Mouse (Mus musculus) heart, embryonic 11.5 days (tissue): ENCODE measurements at regions not wholly inside any gene's neighbourhood (a gene's known extent, or its start where the extent isn't known, plus 50 kb on each side); places are given as distances from the start of the nearest gene placed in this dataset.

Experiments
- ATAC-seq: fragments of 200-750 bp; cut with Nextera tagmentation; replicated peaks from 2 replicates; pipeline ENCODE4 v1.8.0; 2017; ENCODE audit warnings: moderate library complexity; ENCODE audit not compliant: insufficient number of reproducible peaks, low FRiP score, low TSS enrichment
- H3K27ac ChIP-seq: fragments of 300-500 bp; sonication (generic); 2 replicates; pipeline ENCODE4 v1.5.1; 2014; ENCODE audit warnings: mild to moderate bottlenecking, low read depth, low read length
- H3K27me3 ChIP-seq: fragments of 300-500 bp; sonication (generic); 2 replicates; pipeline ENCODE4 v1.6.1; 2014; ENCODE audit warnings: mild to moderate bottlenecking, low read length, mixed read lengths; ENCODE audit not compliant: control insufficient read depth, insufficient read depth
- H3K36me3 ChIP-seq: fragments of 300-500 bp; sonication (generic); 2 replicates; pipeline ENCODE4 v1.6.1; 2014; ENCODE audit warnings: mild to moderate bottlenecking, low read length, moderate library complexity, mixed read lengths; ENCODE audit not compliant: control insufficient read depth, insufficient read depth
- H3K4me1 ChIP-seq: fragments of 300-500 bp; sonication (generic); 2 replicates; pipeline ENCODE4 v1.6.1; 2014; ENCODE audit warnings: low read length; ENCODE audit not compliant: control insufficient read depth, insufficient read depth
- H3K4me2 ChIP-seq: fragments of 300-500 bp; sonication (generic); 2 replicates; pipeline ENCODE4 v1.6.1; 2014; ENCODE audit warnings: mild to moderate bottlenecking, moderate library complexity
- H3K4me3 ChIP-seq: fragments of 300-500 bp; sonication (generic); 2 replicates; pipeline ENCODE4 v1.5.1; 2014; ENCODE audit warnings: low read depth, low read length
- H3K9ac ChIP-seq: fragments of 300-500 bp; sonication (generic); 2 replicates; pipeline ENCODE4 v1.6.1; 2014; ENCODE audit warnings: mild to moderate bottlenecking, low read depth, low read length, moderate library complexity
- H3K9me3 ChIP-seq: fragments of 300-500 bp; sonication (generic); replicated peaks from 2 replicates; pipeline ENCODE4 v1.6.1; 2016; ENCODE audit warnings: low read length; ENCODE audit not compliant: control insufficient read depth
- WGBS: fragments of 180-500 bp; shearing (Covaris S2); extraction: QIAGEN DNeasy Blood & Tissue Kit; methylation state at CpG from one replicate; pipeline ENCODE4 v1.1.7; 2014; ENCODE audit not compliant: insufficient replicate concordance; 5-methylcytosine and 5-hydroxymethylcytosine counted together

- Histone ChIP-seq H3K27me3 (no peaks in the 10 kb centered on the region), H3K4me3 (no peak overlapping the region), H3K4me2 (no peak overlapping the region), H3K4me1 (no peaks in the 10 kb centered on the region), H3K9ac (no peak overlapping the region), H3K27ac (no peak overlapping the region), H3K36me3 (no peaks in the 10 kb centered on the region), H3K9me3 (no peaks in the 10 kb centered on the region)
- 77% methylated on average over 5 of the region's 5 CpGs for WGBS
- no peak for ATAC-seq
These were observed 522.2 kb upstream of the Slc5a7 start for GRCm38 (mm10) chr17:54821059-54821458.

DNA sequence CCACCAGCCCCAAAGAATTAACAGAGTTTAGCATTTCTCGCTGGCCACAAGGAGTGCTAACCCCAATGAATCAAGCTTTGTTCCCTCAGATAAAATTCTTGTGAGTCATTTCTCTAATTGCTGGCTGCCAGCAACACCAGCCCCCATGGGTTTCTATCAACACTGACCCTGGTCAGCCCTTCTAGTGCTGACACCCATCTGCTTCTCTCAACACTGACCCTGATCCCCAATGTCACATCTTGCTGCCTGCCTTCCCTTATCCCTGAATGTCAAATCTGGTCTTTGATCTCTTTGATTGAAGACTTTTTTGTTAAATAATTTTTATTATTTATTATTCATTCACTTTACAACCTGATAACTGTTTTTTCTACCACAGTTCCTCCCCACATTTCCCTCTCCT, 554.8 kb upstream of the Slc5a7 start:
- H3K9ac ChIP-seq, result no peak overlapping the region
- no peak for ATAC-seq
- H3K4me1 ChIP-seq, result no peaks in the 10 kb centered on the region
- H3K27ac ChIP-seq, result no peak overlapping the region
- H3K27me3 ChIP-seq, result no peaks in the 10 kb centered on the region
- no peaks in the 10 kb centered on the region for H3K9me3 ChIP-seq
- no peak overlapping the region for H3K4me3 ChIP-seq
- no peaks in the 10 kb centered on the region for H3K36me3 ChIP-seq
- WGBS, result 32% methylated on average over 1 of the region's 1 CpGs
- no peak overlapping the region for H3K4me2 ChIP-seq

- Histone ChIP-seq H3K4me3 (no peak overlapping the region), H3K36me3 (no peaks in the 10 kb centered on the region), H3K9ac (no peak overlapping the region), H3K4me2 (no peak overlapping the region), H3K27me3 (no peaks in the 10 kb centered on the region), H3K27ac (no peak overlapping the region), H3K4me1 (no peaks in the 10 kb centered on the region), H3K9me3 (no peaks in the 10 kb centered on the region)
- no peak for ATAC-seq
- WGBS, result 57% methylated on average over 4 of the region's 4 CpGs
These were observed 549.0 kb upstream of the St6gal2 start for GRCm38 (mm10) chr17:54896198-54896597.

- no peak for ATAC-seq
- Histone ChIP-seq H3K27ac (no peak overlapping the region), H3K9me3 (no peaks in the 10 kb centered on the region), H3K4me3 (no peak overlapping the region), H3K27me3 (no peaks in the 10 kb centered on the region), H3K36me3 (no peaks in the 10 kb centered on the region), H3K4me1 (no peaks in the 10 kb centered on the region), H3K4me2 (no peak overlapping the region), H3K9ac (no peak overlapping the region)
- 67% methylated on average over 3 of the region's 3 CpGs for WGBS
These were observed 515.9 kb upstream of the St6gal2 start for GRCm38 (mm10) chr17:54929181-54929715.

- 11% methylated on average over 3 of the region's 3 CpGs for WGBS
- ATAC-seq, result peak; percentile 85
- no peak overlapping the region for H3K27ac ChIP-seq
These were observed 501.7 kb upstream of the St6gal2 start for GRCm38 (mm10) chr17:54943380-54944047.

GRCm38 (mm10) chr17:54944288-54944931, 500.8 kb upstream of the St6gal2 start:
- H3K9me3 ChIP-seq, result no peaks in the 10 kb centered on the region
- WGBS, result 64% methylated on average over 6 of the region's 6 CpGs
- no peak overlapping the region for H3K27ac ChIP-seq

More at GRCm38 (mm10) chr17:54943380-54944047, 501.7 kb upstream of the St6gal2 start:
- Histone ChIP-seq H3K27me3 (no peaks in the 10 kb centered on the region), H3K36me3 (no peaks in the 10 kb centered on the region), H3K9me3 (no peaks in the 10 kb centered on the region), H3K4me2 (no peak overlapping the region), H3K4me1 (no peaks in the 10 kb centered on the region), H3K4me3 (no peak overlapping the region), H3K9ac (no peak overlapping the region)

More at GRCm38 (mm10) chr17:54944288-54944931, 500.8 kb upstream of the St6gal2 start:
- Histone ChIP-seq H3K4me3 (no peak overlapping the region), H3K9ac (no peak overlapping the region), H3K27me3 (no peaks in the 10 kb centered on the region), H3K4me2 (no peak overlapping the region), H3K36me3 (no peaks in the 10 kb centered on the region), H3K4me1 (no peaks in the 10 kb centered on the region)
- no peak for ATAC-seq
